Mouse (Mus musculus) megakaryocyte, embryonic 14.5 days (primary cell): ENCODE measurements at regions not wholly inside any gene's neighbourhood (a gene's known extent, or its start where the extent isn't known, plus 50 kb on each side); places are given as distances from the start of the nearest gene placed in this dataset.

Experiments
- FLI1 ChIP-seq: IDR thresholded peaks from 2 replicates; pipeline ENCODE4 v1.6.1; 2012; ENCODE audit warnings: low read length, inconsistent platforms, mixed read lengths
- GATA1 ChIP-seq: IDR thresholded peaks from 3 replicates; pipeline ENCODE4 v1.6.1; 2012; ENCODE audit warnings: mixed read lengths, low read length, inconsistent platforms, borderline replicate concordance

DNA sequence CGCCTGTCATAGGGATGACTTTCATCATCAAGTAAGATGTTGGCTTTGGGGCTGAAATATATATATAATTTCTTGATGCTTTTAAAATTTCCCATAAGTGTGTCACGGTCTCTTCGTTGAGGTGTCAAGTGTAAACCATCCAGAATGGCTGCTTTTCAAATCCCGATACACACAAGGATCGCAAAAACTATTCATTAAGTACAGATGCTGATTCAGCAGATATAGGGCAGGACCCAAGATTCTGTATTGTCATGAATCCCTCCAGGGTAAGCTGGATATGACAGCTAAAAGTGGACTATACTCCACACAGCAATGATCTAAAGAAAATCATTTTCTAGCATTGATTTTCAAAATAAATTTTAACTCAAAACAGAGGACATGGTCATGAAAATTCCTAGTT, 83.1 kb upstream of the Arid2 start:
- TF ChIP-seq GATA1 (no peak), FLI1 (no peak)
